Mouse (Mus musculus): Measurements from ENCODE around the gene Gm49373. TPM values are rescaled to one million over a fixed set of nuclear protein-coding genes. Genes with fewer than 3 reads are reported as not detected.

Gene Gm49373
- under 1 TPM; 0.21 to 0.48 TPM for polyA plus RNA-seq (2017; shearing (Covaris generic))

GRCm38 (mm10) chr9:21073044-21073840 is at the start of gene Gm49373, which contains the start of gene Fdx1l:
Gm49373 (minus strand) TSS chr9:21073096.
Fdx1l (minus strand) TSS chr9:21073614.

GRCm38 (mm10) chr9:21091707-21092320 is 18.9 kb upstream of the Gm49373 start, which contains the start of the genes Gm38431 and Raver1:
Gm38431 (minus strand) TSS chr9:21091997.
Raver1 (minus strand) TSS chr9:21092008.

GRCm38 (mm10) chr9:21067006-21067684 is 5.8 kb downstream of the Gm49373 start, which contains the start of gene Zglp1:
Zglp1 (minus strand) TSS chr9:21067093.

GRCm38 (mm10) chr9:21031896-21032351 is 41.0 kb downstream of the Gm49373 start, which contains the start of gene Icam5:
Icam5 (plus strand) TSS chr9:21032073.

GRCm38 (mm10) chr9:21029291-21030054 is 43.4 kb downstream of the Gm49373 start, which contains the start of gene Icam4:
Icam4 (plus strand) TSS chr9:21029373.

GRCm38 (mm10) chr9:21015571-21016130 is 57.2 kb downstream of the Gm49373 start, which contains the start of gene Icam1:
Icam1 (plus strand) TSS chr9:21015985.

Other genes with a start within 250 kb of the Gm49373 start
- gene A230050P20Rik, start 204.5 kb downstream of the Gm49373 start, polyA plus RNA-seq (2017; shearing (Covaris generic)): 10 to 100 TPM; 41.6 to 48.0 TPM
- gene Angptl6, start 193.4 kb downstream of the Gm49373 start, polyA plus RNA-seq (2017; shearing (Covaris generic)): 1 to 10 TPM; 1.7 to 3.3 TPM
- 10 to 100 TPM; 51.5 to 79.7 TPM for gene Ppan, start 184.9 kb downstream of the Gm49373 start, polyA plus RNA-seq (2017; shearing (Covaris generic))
- 100 to 1,000 TPM; 206 to 307 TPM for gene Eif3g, start 174.5 kb downstream of the Gm49373 start, polyA plus RNA-seq (2017; shearing (Covaris generic))
- 10 to 100 TPM; 40.3 to 87.6 TPM for gene Dnmt1, start 113.2 kb downstream of the Gm49373 start, polyA plus RNA-seq (2017; shearing (Covaris generic))
- 10 to 100 TPM in 1 of 2 experiments, 1 to 10 TPM in 1; 8.7 to 17.8 TPM for gene S1pr2, start 96.3 kb downstream of the Gm49373 start, polyA plus RNA-seq (2017; shearing (Covaris generic))
- gene Mrpl4, start 70.4 kb downstream of the Gm49373 start, polyA plus RNA-seq (2017; shearing (Covaris generic)): 100 to 1,000 TPM; 128 to 147 TPM
- gene Icam1, start 57.1 kb downstream of the Gm49373 start, polyA plus RNA-seq (2017; shearing (Covaris generic)): 100 to 1,000 TPM in 1 of 2 experiments, 10 to 100 TPM in 1; 79.0 to 136 TPM
- gene Icam4, start 43.7 kb downstream of the Gm49373 start, polyA plus RNA-seq (2017; shearing (Covaris generic)): under 1 TPM; 0.69 to 0.85 TPM
- gene Icam5, start 41.0 kb downstream of the Gm49373 start, polyA plus RNA-seq (2017; shearing (Covaris generic)): 1 to 10 TPM; 1.3 to 2.1 TPM
- under 1 TPM in 1 of 2 experiments, not detected in 1; 0.47 TPM for gene Zglp1, start 6.0 kb downstream of the Gm49373 start, polyA plus RNA-seq (2017; shearing (Covaris generic))
- gene Fdx1l, start 518 bp upstream of the Gm49373 start, polyA plus RNA-seq (2017; shearing (Covaris generic)): 10 to 100 TPM; 22.0 to 35.0 TPM
- 1 to 10 TPM in 1 of 2 experiments, under 1 TPM in 1; 0.77 to 2.0 TPM for gene Gm38431, start 18.9 kb upstream of the Gm49373 start, polyA plus RNA-seq (2017; shearing (Covaris generic))
- 10 to 100 TPM; 53.8 to 73.2 TPM for gene Raver1, start 18.9 kb upstream of the Gm49373 start, polyA plus RNA-seq (2017; shearing (Covaris generic))
- 10 to 100 TPM; 38.3 to 73.3 TPM for gene Tyk2, start 58.1 kb upstream of the Gm49373 start, polyA plus RNA-seq (2017; shearing (Covaris generic))
- 100 to 1,000 TPM; 257 to 310 TPM for gene Cdc37, start 76.9 kb upstream of the Gm49373 start, polyA plus RNA-seq (2017; shearing (Covaris generic))
- 1 to 10 TPM in 1 of 2 experiments, under 1 TPM in 1; 0.45 to 3.7 TPM for gene Pde4a, start 92.6 kb upstream of the Gm49373 start, polyA plus RNA-seq (2017; shearing (Covaris generic))
- gene Keap1, start 166.3 kb upstream of the Gm49373 start, polyA plus RNA-seq (2017; shearing (Covaris generic)): 10 to 100 TPM; 51.6 to 55.5 TPM
- gene S1pr5, start 175.3 kb upstream of the Gm49373 start, polyA plus RNA-seq (2017; shearing (Covaris generic)): under 1 TPM in 1 of 2 experiments, not detected in 1; 0.06 TPM
- 10 to 100 TPM; 52.8 to 60.8 TPM for gene Atg4d, start 192.2 kb upstream of the Gm49373 start, polyA plus RNA-seq (2017; shearing (Covaris generic))
- 10 to 100 TPM; 19.0 to 38.8 TPM for gene Kri1, start 214.9 kb upstream of the Gm49373 start, polyA plus RNA-seq (2017; shearing (Covaris generic))
- gene Cdkn2d, start 218.3 kb upstream of the Gm49373 start, polyA plus RNA-seq (2017; shearing (Covaris generic)): 100 to 1,000 TPM; 105 to 242 TPM
- gene Ap1m2, start 239.2 kb upstream of the Gm49373 start, polyA plus RNA-seq (2017; shearing (Covaris generic)): 1 to 10 TPM; 1.9 to 2.8 TPM
- gene Slc44a2, start 247.6 kb upstream of the Gm49373 start, polyA plus RNA-seq (2017; shearing (Covaris generic)): 100 to 1,000 TPM; 328 to 350 TPM

Measured in activated CD4-positive, CD25-positive, alpha-beta regulatory T cell (primary cell).